Mouse (Mus musculus) spleen, adult 18-20 months (tissue): Measurements from ENCODE around the gene Eml4.

ENCODE experiments used
- DNase-seq, 2 experiments: peaks; one replicate each; pipeline ENCODE4 v3.0.0; 2022; ENCODE audit warnings: mixed read lengths in 2 of 2

Gene Eml4

DNA sequence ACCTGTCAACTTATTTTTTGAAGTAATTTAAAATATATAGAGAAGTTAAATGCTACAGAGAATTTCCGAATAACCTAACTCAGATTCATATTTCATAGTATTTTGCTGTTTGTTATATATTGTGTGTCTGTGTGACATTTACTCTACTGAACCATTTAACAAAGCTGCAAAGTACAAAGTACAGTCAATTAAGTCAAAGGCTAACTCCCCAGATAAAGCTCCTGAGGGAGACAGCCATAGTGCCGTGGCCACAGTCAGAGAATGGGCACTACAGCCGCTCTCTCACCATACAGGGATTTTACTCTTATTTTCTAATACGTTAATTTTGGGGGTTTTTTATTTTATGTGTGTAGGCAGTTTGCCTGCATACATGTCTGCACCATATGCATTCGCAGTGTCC lies 32.0 kb downstream of the Eml4 start:
- no peak for DNase-seq

DNA sequence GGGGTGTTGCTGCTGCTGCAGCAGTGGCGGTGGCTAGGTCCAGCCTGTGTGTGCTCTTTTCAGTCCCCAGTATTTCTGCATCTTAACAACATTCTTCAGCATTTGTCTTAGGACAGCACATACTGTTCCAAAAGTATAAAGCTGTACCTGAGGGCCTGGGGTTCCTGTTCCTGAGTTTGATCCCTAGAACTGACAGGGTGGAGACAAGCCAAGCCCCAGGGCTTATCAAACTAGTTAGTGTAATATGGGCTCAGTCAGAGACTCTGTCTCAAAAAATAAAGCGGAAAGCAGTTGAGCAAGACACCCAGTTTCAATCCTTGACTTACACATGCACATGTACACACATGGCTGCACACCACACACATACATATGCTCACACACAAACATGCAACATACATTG lies 34.2 kb downstream of the Eml4 start:
- no peak for DNase-seq

- no peak for DNase-seq
These were observed 36.4 kb downstream of the Eml4 start for GRCm38 (mm10) chr17:83387161-83387560.

DNA sequence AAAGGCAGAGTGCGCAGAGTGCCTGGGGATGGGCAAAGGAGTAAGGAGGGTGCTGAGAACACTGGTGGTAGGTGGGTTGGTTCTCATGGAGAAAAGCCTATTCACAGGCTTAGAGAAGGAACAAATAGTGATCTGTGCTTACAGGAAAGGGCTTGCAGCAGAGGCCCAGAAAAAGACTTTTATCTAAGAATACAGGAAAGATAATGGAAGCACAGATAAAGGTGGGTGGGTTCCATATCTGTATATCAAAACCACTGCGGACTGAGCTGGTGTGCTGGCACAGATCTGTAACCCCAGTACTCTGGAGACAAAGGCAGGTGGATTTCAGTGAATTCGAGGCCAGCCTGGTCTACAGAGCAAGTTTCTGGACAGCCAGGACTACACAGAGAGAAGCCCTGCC lies 43.3 kb downstream of the Eml4 start:
- no peak for DNase-seq

- peak; percentile 38 to 41 for DNase-seq
These were observed 46.9 kb downstream of the Eml4 start for GRCm38 (mm10) chr17:83397571-83398100.

GRCm38 (mm10) chr17:83398756-83399155 lies 48.0 kb downstream of the Eml4 start:
- DNase-seq: no peak

- no peak for DNase-seq
These were observed 79.9 kb downstream of the Eml4 start for GRCm38 (mm10) chr17:83430607-83431006.

DNA sequence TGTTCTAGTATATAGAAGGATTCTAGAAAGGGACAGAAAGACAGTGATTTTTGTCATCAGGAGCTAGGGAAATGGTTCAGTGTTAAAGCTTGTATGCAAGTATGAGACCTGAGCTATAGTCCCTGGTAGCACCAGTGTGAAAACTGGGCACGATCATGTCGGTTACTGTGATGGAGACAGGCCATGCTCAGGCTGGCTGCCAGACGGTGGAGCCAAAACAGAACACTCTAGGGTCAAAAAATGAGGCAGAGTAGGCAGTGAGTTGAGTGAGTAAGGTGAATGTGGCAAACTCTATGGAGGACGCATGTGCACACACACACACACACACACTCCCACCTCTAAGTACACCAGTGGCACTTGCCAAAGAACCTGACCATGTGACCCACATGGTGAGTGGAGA lies 92.7 kb downstream of the Eml4 start:
- DNase-seq: no peak

GRCm38 (mm10) chr17:83449583-83449982 lies 98.9 kb downstream of the Eml4 start:
- DNase-seq: no peak

DNA sequence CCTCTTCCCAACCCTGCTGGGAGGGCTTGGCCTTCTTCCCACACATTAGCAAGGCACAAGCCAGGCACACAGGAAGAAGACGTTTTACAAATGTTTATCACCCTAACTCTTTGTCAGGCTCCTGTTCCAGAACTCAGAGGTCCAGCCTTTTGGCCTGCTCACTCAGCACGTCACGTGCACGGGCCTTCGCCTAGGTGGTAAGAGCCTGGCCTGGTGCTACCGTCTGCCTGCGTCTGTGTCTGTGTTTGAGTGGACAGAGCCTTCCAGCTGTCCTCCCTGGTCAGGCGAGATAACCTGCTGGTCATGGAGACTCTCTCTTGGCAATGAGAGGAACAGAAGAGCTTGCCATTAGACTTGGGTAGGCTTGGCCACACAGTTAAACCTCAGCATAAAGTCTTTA lies 100.6 kb downstream of the Eml4 start:
- no peak for DNase-seq

GRCm38 (mm10) chr17:83451796-83452195 lies 101.1 kb downstream of the Eml4 start:
- DNase-seq: no peak

DNA sequence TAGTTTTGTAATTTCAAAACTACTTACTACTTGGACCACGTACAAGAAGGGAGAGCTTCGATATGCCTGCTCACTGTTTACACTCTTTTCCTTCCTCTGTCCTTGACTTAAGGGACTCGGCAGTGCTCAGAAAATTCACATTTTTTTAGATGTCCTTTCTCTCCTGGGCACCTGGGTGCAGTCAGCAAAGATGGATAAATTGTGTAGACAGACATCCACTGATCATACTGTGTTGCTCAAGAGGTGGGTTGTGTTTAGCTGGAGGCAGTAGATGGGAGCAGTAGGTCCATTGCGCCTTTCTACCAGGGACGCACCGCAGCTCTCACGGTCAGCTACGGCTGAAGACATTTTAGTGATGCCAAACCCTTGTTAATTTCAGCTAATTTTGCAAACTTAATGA lies 101.7 kb downstream of the Eml4 start:
- DNase-seq: no peak

- no peak for DNase-seq
These were observed 102.9 kb downstream of the Eml4 start for GRCm38 (mm10) chr17:83453587-83453986.

GRCm38 (mm10) chr17:83457271-83457670 lies 106.5 kb downstream of the Eml4 start:
- DNase-seq: no peak

GRCm38 (mm10) chr17:83465969-83466368 lies 115.2 kb downstream of the Eml4 start:
- no peak for DNase-seq

DNA sequence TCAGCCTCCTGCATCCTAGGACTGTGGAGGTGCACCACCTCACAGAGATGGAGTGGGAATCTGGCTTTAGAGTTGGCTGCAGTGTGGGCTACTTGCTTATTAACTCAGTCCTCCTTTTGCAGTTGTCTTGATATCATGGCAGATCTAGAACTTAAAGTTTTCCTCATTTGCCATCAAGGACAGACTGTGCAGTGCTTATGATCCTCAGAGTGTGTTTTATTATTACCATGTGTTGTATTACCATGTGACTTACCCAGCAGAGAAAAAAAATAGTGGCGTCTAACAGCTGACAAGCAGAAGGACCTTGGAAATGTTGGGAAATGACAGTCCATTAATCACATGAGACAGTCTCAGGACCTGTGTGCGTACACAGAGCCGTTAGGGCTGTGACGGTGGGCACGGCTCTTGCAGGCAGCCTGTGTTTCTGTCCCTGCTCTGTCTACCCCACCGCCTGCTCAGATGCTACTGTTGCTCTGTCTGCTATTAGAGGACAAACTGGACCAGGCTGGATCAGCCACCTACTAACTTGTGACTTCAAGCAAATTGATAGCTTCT lies 116.0 kb downstream of the Eml4 start:
- no peak for DNase-seq

DNA sequence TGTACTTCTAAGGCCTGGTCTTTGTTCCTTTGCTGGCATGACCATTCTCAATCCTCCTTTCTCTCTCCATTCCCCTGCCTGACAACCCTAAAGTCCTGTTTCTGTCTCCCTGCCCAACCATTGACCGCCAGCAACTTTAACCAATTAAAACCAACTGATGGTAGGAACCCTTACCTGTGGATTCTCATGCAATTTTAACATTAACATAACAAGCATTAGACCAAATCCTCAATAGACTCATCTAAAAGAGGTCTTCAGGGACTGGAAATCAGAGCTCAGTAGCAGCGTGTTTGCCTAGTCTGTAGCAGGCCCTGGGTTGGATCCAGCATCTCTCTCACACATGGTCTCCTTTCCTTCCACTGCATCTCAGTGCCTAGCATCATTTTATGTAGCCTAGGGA lies 118.9 kb downstream of the Eml4 start:
- DNase-seq: no peak

DNA sequence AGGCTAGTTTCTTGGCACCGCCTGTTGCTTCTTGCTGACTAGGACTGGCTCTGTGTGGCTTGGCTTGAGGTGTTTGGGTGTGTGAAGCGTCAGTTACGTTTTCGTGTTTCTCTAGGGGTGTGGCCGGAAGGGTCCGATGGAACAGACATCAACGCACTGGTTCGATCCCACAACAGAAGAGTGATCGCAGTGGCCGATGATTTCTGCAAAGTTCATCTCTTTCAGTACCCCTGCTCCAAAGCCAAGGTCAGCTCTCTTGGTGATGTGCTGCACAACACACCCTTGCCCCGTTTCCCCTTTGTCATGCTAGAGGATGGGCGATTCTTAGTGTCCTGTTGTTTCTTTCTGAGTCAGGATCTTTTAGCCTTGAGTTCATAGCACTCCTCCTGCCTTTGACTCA lies 126.4 kb downstream of the Eml4 start:
- no peak for DNase-seq

- no peak for DNase-seq
These were observed 130.8 kb downstream of the Eml4 start for GRCm38 (mm10) chr17:83481551-83481950.

DNA sequence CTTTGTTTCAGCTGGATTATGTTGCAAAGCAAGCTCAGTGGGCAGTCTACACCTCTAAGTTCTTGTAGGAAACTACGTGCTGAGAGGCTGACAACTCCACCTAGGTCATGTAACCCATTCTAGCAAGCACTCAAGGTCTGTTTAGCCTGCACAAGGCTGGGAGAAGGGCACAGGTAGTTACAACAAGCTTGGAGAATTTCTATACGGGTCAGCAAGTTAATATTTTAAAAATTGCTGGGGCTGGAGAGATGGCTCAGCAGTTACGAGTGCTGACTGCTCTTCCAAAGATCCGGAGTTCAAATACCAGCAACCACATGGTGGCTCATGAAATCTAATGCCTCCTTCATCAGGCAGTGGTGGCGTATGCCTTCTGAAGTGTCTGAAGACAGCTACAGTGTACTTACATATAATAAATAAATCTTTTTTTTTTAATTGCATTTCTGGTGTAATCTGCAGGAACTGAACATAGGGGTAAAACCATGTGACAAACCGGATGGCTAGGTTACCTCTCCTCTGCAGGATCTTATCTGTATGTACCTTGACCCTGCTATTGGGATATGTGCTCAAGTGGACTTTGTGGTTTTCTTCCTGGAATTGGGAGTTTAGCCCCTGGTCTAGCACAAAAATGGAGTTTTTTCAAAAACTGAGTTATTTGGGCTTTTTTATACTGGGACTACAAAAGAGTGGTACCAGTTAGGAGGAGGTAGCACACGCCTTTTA lies 132.2 kb downstream of the Eml4 start:
- DNase-seq: no peak

- DNase-seq: no peak
These were observed 133.1 kb downstream of the Eml4 start for GRCm38 (mm10) chr17:83483784-83484183.

- no peak for DNase-seq
These were observed 137.0 kb downstream of the Eml4 start for GRCm38 (mm10) chr17:83487762-83488161.

- no peak for DNase-seq
These were observed 148.2 kb downstream of the Eml4 start for GRCm38 (mm10) chr17:83498889-83499288.

- no peak for DNase-seq
These were observed 149.0 kb downstream of the Eml4 start for GRCm38 (mm10) chr17:83499692-83500091.

- DNase-seq: no peak
These were observed 153.0 kb downstream of the Eml4 start for GRCm38 (mm10) chr17:83503693-83504092.
